Mouse (Mus musculus): Measurements from ENCODE around the gene Kifc3. TPM values are rescaled to one million over a fixed set of nuclear protein-coding genes. Genes with fewer than 3 reads are reported as not detected.

The Kifc3 gene
- total RNA-seq, 2 experiments from 2014 or later, result 11.2 to 11.5 TPM

DNA sequence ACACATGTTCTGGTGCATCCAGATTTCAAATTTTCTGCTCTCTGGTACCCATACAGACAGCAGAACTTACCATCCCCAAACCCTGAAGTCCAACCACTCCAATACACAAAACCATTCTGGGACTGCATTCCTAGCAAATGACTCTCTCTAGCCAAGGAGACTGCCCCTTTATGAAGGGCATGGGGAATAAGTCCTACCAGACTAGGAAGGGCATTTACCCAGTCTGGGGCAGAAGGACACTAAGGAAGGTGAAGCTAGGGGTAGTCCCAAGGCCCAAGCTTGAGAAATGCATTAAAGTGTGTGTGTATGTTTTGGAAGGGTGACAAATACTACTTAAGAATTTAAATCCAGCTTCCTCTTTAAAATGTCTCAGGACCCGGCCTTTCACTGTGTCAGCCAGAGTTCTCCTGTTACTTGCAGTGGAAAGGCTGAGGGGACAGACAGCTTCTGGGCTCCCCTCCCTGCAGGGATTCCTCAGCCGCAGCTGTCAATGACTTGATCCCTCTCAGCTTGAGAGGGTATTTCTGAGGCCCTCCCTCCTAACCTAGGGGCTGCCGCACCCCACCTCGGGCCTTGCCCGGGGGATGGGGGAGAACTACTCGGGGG, 61.0 kb downstream of the Kifc3 start:
- intact Hi-C loops (cut with DNase I; ENCODE audit: low total_unique reads), result no loop called here
- DNase-seq, result peak; percentile 32

DNA sequence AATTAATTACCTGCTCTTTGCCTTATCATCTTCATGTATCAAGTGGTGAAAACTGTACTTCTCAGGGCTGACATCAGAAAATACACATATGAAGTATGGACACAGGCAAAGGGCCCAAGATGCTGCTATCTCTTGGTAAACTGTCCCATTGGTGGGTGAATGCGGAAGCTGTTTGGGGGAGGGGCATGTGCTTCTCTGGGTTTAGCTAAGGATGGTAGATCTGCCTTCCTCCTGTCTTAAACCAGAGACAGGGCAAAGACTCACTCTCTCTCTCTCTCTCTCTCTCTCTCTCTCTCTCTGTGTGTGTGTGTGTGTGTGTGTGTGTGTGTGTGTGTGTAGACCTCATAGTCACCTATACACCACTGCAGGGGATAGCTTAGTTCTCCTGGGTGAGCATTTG, 61.6 kb downstream of the Kifc3 start:
- DNase-seq, result no peak
- intact Hi-C loops (cut with DNase I; ENCODE audit: low total_unique reads), result no loop called here

DNA sequence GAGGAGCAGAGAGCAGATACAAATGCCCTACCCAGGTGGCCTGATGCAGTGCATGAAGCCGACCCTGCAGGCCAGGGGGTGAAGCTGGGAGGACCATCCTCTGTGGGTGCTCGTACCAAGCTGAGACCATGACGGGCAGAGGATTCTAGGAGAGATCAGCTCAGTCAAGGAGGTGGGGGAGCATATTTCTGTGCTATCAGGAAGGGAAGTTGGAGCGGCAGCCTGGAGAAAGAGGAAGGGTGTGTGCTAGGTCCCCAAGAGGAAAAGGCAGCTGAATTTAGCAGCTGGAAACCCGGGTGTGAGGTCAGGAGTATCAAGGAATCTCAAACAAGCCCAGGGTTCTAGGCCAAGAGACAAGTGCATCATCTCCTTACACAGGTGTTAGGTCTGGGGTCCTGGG, 62.1 kb downstream of the Kifc3 start:
- intact Hi-C loops (cut with DNase I; ENCODE audit: low total_unique reads), result no loop called here
- DNase-seq, result no peak

DNA sequence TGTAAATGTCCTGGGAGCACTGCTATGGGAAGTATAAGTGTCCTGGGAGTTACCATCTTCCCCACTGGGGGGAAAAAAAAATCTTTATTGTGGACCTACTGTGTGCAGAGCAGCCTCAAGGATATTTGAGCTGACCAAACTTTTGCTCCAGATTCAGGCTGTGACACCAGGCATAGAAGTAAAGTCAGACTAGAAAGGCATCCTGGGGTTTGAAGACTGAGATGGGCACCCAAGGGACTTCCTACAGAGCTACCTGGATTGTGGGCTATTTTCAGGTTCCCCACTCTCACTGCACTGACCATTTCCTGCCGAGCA, 63.6 kb downstream of the Kifc3 start:
- intact Hi-C loops (cut with DNase I; ENCODE audit: low total_unique reads), result no loop called here
- no peak for DNase-seq

DNA sequence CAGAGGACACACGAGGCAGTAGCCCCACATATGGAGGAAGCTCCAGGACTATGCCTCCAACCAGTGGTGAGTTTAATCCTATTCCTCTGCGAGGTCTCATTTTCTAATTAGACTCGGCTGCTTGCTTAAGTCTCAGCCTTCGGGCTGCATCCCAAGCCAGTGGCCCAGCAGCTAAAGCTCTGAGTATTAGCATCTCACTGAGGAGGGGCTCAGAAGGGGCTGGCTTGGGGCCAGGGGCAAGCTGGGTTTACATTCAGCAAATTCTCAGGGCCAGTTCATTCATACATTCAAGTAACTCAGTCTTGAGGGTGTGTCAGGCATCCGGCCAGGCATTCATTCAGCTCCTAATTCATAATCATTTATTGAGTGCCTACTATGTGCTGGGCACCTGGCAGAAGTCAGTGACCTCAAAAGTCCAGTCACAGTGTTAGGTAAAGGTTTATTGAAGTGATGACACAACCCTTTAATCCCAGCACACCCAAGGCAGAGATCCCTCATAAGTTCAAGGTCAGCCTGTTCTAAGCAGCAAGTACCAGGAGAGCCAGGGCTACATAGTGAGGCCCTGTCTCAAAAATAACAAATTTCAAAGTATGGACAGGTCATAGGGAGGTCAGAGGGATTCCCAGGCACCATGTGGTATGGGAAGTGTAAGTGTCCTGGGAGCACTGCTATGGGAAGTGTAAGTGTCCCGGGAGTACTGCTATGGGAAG, 64.1 kb downstream of the Kifc3 start:
- no peak for DNase-seq
- intact Hi-C loops (cut with DNase I; ENCODE audit: low total_unique reads), result no loop called here

DNA sequence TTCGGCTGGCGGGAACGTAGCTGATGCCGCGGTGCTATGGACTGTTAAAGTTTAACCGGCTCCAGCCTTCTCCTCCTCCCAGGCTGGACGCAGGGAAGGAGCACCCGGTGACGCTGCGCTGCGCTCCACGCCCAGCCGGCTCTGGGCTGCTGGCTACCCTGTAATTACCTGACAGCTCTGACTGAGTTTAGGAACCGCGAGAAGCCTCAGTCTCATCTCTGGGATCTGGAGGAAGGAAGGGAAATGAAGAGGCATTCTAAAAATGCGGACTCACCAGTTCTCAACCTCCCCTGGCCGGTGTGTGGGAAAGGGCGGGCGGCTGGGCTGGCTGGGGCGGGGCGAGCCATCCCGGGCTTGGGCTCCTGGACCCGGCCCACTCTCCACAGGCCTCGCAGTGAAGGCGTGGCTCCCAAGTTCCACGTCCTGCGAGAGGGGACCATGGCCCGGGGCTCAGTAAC, 64.9 kb downstream of the Kifc3 start:
- DNase-seq, result peak; percentile 61
- intact Hi-C loops (cut with DNase I; ENCODE audit: low total_unique reads), result no loop called here

DNA sequence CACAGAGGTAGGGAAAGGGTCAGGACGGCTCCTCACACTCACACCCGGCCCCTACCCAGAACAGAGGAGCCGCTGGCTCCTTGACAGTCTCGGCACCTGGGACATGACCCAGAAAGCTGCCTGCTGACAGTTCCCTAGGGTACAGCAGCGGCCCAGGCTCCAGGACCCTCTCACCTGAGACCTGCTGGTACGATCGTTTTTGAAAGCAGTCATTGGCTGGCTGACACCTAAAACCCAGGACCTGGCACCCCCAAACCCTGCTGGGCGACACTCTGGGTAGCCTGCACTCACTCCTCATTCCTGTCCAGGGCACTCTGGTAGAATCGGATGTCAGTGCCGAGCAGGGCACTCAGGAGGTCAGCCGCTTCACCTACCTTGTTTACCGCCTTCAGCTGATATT, 65.4 kb downstream of the Kifc3 start:
- intact Hi-C loops (cut with DNase I; ENCODE audit: low total_unique reads), result no loop called here
- DNase-seq, result no peak

DNA sequence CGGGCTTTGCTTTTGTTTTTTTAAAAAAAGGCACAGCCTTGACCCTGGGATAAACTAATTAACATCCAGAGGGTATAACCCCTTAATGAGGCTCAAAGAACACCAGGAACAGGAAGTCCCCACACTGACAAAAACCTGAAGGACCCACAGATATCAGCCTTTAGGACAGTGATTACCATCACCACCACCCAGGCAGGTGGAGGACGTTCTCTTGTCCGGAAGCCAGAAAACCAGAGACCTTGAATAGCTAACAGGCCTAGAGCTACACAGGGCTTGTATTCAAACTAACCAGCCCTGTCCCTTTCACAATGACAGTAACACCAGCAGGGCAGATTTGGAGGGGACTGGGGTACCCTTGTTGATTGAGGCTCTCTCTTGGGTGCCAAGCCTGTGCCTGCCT, 66.4 kb downstream of the Kifc3 start:
- intact Hi-C loops (cut with DNase I; ENCODE audit: low total_unique reads), result no loop called here
- no peak for DNase-seq

DNA sequence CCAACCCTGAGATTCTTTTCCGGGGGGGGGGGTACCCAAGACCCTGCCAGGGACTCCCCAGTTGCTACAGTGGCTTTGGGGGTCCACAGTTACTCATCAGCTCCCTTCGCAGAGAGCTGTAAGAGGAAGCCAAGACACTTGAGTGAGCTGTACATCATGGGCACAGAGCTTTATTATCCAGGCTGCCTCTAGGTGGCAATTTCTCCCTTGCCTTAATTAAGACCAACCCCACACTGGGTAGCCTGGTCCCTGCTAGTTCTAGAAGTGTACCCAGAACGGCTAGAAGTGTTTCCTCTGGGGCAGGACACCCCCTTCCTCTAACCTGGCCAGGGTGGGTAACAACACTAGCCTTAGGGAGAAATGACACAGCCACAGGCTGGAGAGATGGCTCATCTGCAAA, 67.4 kb downstream of the Kifc3 start:
- intact Hi-C loops (cut with DNase I; ENCODE audit: low total_unique reads), result no loop called here
- no peak for DNase-seq

DNA sequence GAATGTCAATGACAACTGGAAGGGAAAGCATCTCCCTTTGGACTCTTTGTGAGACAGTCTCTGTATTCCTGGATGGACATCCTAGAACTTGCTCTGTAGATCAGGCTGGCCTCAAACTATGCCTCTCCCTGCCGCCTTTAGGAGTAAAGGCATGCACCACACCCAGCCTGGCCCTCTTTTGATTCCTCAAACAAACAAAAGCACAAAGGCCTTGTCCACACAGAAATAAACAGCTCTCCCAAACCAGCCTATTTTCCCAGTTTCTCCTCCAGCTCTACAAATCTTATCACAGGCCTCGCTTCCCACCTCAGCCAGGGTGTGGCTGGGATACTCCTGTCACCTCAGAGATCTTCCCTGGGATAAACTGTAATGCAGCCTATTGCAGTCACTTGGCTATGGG, 68.4 kb downstream of the Kifc3 start:
- no peak for DNase-seq
- intact Hi-C loops (cut with DNase I; ENCODE audit: low total_unique reads), result no loop called here

DNA sequence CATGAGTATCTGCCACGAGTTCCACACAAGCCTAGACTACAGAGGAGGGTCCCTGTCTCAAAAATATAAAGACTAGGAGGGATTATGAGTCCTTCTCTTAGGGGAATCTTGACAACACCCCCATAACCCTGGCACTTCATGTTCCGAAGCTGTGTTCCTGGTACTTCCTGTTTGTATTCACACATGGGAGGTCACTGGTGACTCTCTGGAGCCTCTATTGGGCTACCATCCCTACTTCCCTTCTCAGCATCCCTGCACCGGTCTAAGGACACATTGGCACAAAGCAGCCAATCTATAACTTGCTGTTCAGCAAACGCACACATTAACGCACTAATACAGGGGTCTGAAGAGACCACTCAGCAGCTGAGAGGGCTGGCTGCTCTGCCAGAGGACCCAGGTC, 70.6 kb downstream of the Kifc3 start:
- no peak for DNase-seq
- intact Hi-C loops (cut with DNase I; ENCODE audit: low total_unique reads), result no loop called here

DNA sequence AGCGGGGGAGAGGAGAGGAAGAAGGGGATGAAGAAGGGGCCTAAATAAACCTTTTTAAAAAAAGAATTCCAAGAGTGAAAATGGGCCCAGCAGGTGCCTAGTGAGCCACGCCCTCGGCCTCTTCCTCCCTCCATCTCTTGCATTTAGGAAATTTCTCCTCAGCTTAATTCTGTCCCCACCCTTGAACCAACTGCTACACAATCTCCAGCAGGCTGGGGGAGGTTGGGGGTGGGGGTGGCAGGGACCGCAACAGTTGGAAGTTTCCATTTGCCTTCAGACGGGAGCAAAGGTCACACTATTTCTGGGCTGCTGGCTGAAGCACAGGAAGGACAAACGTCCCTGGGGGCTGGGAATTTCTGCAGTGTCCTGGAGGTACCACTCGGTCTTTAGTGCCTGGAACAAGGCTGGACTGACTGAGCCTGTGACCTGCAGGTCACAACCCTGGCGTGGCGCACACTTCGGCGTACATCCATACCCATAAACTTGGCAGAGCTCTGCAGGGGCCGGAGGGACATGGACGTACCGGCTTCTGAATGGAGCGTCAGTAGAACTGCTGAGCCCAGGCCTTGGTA, 71.6 kb downstream of the Kifc3 start:
- intact Hi-C loops (cut with DNase I; ENCODE audit: low total_unique reads), result no loop called here
- DNase-seq, result no peak

DNA sequence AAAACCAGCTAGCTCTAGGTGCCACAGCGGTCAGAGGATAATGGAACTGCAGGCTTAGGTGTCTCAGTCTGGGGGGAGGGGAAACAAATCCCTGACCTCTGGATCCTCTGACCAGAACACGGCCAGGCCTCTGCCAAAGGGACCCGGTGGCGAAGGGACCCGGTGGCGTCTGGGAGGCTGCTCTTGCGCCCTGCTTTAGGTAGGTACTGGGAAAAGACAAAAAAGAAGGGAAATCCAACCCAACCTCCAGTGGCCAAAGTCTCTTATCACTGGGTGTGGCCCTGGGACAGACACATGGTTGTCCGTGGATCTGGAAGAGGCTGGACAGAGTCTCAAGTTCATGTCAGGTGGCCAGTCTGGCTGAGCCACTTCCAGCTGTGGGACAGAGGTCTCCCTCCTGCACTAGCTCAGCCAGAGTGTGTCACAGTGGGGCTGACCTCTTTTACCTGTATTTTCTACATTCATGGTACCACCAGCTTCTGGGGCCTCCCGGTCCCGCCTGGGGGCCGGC, 73.8 kb downstream of the Kifc3 start:
- intact Hi-C loops (cut with DNase I; ENCODE audit: low total_unique reads), result no loop called here
- DNase-seq, result no peak

DNA sequence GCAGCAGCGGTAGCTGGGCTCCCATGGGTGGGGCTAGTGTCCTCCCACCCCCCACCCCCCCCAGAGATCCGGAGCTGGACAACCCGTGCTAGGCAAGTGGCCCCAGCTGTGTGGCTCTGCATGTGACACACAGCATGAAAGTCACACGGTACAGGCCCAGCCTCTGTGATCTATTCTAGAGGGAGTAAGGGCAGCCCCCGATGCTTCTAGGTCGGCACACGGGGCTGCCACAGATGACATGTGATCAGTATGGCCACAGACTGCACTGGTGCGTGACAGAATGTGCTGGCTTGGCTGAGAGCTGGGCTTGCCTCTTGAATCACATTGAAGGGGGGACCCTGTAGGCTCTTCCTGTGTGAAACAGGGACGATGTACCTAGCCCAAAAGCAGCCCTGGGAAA, 75.0 kb downstream of the Kifc3 start:
- no peak for DNase-seq
- intact Hi-C loops (cut with DNase I; ENCODE audit: low total_unique reads), result no loop called here

DNA sequence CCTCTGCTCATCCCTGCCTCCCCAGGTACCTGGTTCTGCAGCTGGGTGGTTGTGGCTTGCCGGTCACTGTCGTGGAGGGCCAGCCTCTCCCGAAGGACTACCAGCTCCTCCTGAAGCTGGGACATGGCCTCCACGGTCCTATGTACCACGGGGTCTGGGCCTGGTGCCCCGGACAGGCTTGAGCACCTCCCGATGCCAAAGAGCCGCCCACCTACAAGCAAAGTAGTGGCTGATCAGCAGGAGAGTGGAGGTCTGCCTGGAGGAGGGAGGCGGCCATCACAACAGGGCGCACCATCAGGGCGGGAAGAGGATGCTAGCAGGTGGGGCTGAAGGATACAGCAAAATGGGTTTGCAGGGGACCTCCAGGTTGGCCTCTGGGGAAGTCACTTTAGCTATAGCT, 76.1 kb downstream of the Kifc3 start:
- DNase-seq, result no peak
- intact Hi-C loops (cut with DNase I; ENCODE audit: low total_unique reads), result no loop called here

DNA sequence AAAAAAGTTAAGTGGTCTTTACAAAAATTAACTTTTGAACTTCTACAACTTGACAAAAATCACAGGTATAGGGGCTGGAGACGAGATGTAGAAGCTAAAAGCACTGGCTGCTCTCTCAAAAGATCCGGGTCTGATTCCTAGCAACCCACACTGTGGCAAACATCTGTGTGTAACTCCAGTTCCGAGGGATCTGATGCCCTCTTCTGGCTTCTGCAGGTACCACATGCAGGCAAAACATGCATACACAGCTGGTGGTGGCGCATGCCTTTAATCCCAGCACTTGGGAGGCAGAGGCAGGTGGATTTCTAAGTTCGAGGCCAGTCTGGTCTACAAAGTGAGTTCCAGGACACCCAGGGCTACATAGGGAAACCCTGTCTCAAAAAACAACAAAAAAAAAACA, 79.2 kb downstream of the Kifc3 start:
- intact Hi-C loops (cut with DNase I; ENCODE audit: low total_unique reads), result no loop called here
- no peak for DNase-seq

DNA sequence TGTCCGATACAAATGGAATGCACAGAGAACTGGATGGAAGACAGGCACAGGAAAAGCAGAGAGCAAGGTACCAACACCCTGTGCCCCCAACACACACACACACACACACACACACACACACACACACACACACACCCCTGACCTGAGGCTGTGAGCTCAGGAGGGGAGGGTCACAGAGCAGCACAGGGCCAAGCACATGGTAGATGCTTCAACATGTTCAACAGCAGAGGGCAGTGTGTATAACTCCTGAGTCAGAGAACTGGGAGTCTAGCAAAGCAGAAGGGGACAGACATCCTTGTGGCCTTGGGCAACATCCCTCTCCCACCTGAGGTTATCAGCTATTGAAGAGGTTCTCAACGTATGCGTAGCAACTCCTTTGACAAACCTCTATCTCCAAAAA, 88.9 kb downstream of the Kifc3 start:
- no peak for DNase-seq
- intact Hi-C loops (cut with DNase I; ENCODE audit: low total_unique reads), result no loop called here

DNA sequence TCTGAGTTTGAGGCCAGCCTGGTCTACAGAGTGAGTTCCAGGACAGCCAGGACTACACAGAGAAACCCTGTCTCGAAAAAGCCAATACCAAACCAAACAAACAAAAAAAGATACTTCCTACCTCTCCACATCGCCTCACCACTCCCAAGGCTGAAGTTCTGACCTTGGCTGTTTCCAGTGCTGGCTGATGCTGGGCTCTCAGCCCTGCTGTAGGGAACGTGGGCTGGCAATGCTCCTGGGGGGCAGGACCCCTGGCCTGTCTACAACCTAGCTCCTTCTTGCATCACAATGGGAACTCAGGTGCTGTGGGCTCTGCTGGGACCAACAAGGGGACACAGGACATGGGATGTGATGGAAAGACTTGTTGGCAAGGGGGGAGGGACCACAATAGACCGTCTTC, 89.5 kb downstream of the Kifc3 start:
- intact Hi-C loops (cut with DNase I; ENCODE audit: low total_unique reads), result no loop called here
- no peak for DNase-seq

DNA sequence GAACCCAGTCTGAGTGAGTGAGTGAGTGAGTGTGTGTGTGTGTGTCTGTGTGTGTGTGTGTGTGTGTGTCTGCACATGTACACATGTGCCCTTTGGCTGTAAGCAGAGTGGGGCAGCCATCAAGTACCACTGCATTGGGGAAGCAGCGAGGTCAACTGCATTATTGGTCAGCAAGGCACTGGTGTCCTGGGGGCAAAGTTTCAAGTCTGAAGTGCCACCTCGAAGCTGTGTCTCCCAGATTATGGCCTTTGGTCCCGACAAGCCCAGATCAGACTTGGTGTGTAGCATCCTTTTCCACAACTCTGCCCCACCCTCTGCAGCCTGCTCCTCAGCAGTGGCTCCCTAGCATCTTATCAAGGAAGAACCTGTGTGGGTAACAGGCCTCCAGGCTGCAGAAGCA, 90.0 kb downstream of the Kifc3 start:
- DNase-seq, result no peak
- intact Hi-C loops (cut with DNase I; ENCODE audit: low total_unique reads), result no loop called here

DNA sequence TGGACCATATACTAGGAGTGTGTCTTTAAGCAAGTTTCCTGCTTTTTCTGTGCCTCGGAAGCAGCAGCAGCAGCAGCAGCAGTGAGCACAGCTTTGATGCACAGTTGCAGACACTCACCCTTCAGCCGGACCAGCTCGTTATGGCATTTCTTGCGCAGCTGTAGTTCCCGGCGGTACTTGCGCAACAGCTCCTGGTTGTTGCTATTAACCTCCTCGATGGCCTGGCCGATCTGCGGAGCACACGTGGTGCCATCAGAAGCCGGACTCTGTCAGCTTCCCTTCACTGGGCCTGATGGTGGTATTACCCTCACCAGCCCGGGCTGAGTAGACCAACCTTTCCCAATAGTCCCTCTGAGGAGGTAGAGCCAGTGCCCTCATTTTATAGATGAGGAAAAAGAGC, 95.3 kb downstream of the Kifc3 start:
- no peak for DNase-seq
- intact Hi-C loops (cut with DNase I; ENCODE audit: low total_unique reads), result loop anchor here (10.0 kb wide), 1 partner anchor 97 kb away; the partner anchor contains the start of gene Kifc3

DNA sequence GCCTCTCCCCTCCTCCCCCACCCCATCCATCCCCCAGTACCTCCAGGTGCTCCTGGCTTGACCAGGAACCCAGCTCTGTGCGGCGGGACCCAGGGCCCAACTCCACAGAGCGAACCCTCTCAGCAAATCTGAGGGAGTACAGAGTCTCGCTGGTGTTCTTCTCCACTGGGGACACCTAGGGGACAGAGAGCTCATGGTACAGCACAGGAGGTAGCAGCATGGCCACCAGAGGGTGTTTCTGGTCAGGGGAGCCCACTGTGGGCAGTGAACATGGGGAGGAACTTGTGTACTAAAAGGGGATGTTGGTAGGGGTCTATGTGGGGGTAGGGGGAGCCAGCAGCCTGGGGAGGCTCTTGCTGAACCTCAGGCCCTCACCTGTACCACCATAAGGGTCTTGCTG, 100.6 kb downstream of the Kifc3 start:
- no peak for DNase-seq
- intact Hi-C loops (cut with DNase I; ENCODE audit: low total_unique reads), result loop anchor here (10.0 kb wide), 1 partner anchor 103 kb away; the partner anchor contains the start of gene Kifc3

Data from gastrocnemius, postnatal 14 days (tissue).